Mouse (Mus musculus) heart, embryonic 11.5 days (tissue): Measurements from ENCODE around the gene Cmc1. TPM values are rescaled to one million over a fixed set of nuclear protein-coding genes. Genes with fewer than 3 reads are reported as not detected.

Source experiments
- ATAC-seq: fragments of 200-750 bp; cut with Nextera tagmentation; replicated peaks from 2 replicates; pipeline ENCODE4 v1.8.0; 2017; ENCODE audit warnings: moderate library complexity; ENCODE audit not compliant: insufficient number of reproducible peaks, low FRiP score, low TSS enrichment
- H3K27ac ChIP-seq: fragments of 300-500 bp; sonication (generic); 2 replicates; pipeline ENCODE4 v1.5.1; 2014; ENCODE audit warnings: mild to moderate bottlenecking, low read depth, low read length
- H3K27me3 ChIP-seq: fragments of 300-500 bp; sonication (generic); 2 replicates; pipeline ENCODE4 v1.6.1; 2014; ENCODE audit warnings: mild to moderate bottlenecking, low read length, mixed read lengths; ENCODE audit not compliant: control insufficient read depth, insufficient read depth
- H3K36me3 ChIP-seq: fragments of 300-500 bp; sonication (generic); 2 replicates; pipeline ENCODE4 v1.6.1; 2014; ENCODE audit warnings: mild to moderate bottlenecking, low read length, moderate library complexity, mixed read lengths; ENCODE audit not compliant: control insufficient read depth, insufficient read depth
- H3K4me1 ChIP-seq: fragments of 300-500 bp; sonication (generic); 2 replicates; pipeline ENCODE4 v1.6.1; 2014; ENCODE audit warnings: low read length; ENCODE audit not compliant: control insufficient read depth, insufficient read depth
- H3K4me2 ChIP-seq: fragments of 300-500 bp; sonication (generic); 2 replicates; pipeline ENCODE4 v1.6.1; 2014; ENCODE audit warnings: mild to moderate bottlenecking, moderate library complexity
- H3K4me3 ChIP-seq: fragments of 300-500 bp; sonication (generic); 2 replicates; pipeline ENCODE4 v1.5.1; 2014; ENCODE audit warnings: low read depth, low read length
- H3K9ac ChIP-seq: fragments of 300-500 bp; sonication (generic); 2 replicates; pipeline ENCODE4 v1.6.1; 2014; ENCODE audit warnings: mild to moderate bottlenecking, low read depth, low read length, moderate library complexity
- H3K9me3 ChIP-seq: fragments of 300-500 bp; sonication (generic); replicated peaks from 2 replicates; pipeline ENCODE4 v1.6.1; 2016; ENCODE audit warnings: low read length; ENCODE audit not compliant: control insufficient read depth
- WGBS: fragments of 180-500 bp; shearing (Covaris S2); extraction: QIAGEN DNeasy Blood & Tissue Kit; methylation state at CpG from one replicate; pipeline ENCODE4 v1.1.7; 2014; ENCODE audit not compliant: insufficient replicate concordance; 5-methylcytosine and 5-hydroxymethylcytosine counted together
- polyA plus RNA-seq: library from polyadenylated mRNA; unstranded; fragments of >200 nt; fragmentation: Nextera tagmentation; extraction: Ambion mirVana; gene quantifications from 2 replicates; pipeline ENCODE4 v1.2.1, GENCODE M21; 2014

Cmc1 gene
- 39.3 and 41.2 TPM in 2 replicates for polyA plus RNA-seq

- no peaks in the 10 kb centered on the region; the same call in 1 of the 2 replicates for H3K4me1 ChIP-seq
- 3% methylated on average over 58 of the region's 58 CpGs for WGBS
- H3K4me2 ChIP-seq = peak within 1 kb of the TSS; percentile 77
- peak within 1 kb of the TSS; percentile 89 for H3K9ac ChIP-seq
- peak within 1 kb of the TSS; percentile 77; the same call in 1 of the 2 replicates for H3K27ac ChIP-seq
- no peaks in the 10 kb centered on the region for H3K36me3 ChIP-seq
- H3K4me3 ChIP-seq = peak within 1 kb of the TSS; percentile 91
- no peaks in the 10 kb centered on the region for H3K27me3 ChIP-seq
- no peaks in the 10 kb centered on the region for H3K9me3 ChIP-seq
- ATAC-seq = peak; percentile 97
Measured at GRCm38 (mm10) chr9:118149407-118150402, at the start of gene Cmc1. Gene Cmc1 (minus strand): TSS chr9:118150177.

DNA sequence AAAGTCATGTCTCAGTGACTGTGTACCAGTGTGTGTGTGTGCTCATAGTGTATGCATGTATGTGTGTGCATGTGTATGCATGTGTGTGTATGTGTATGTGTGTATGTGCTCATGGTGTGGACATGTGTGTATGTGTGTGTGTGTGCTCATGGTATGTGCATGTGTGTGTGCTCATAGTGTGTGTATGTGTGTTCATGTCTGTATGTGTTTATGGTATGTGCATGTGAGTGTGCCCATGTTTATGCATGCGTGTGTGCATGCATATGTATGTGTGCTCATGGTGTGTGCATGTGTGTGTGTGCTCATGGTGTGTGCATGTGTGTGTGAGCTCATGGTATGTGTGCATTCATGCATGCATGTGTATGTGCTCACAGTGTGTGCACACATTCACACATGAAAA is 48.6 kb upstream of the Cmc1 start:
- Histone ChIP-seq H3K27me3 (no peaks in the 10 kb centered on the region), H3K36me3 (no peaks in the 10 kb centered on the region), H3K4me2 (no peak overlapping the region), H3K27ac (no peak overlapping the region), H3K9me3 (no peaks in the 10 kb centered on the region), H3K4me3 (no peak overlapping the region), H3K4me1 (peaks cover 4% of the 10 kb centered on the region; the same call in 1 of the 2 replicates), H3K9ac (no peak overlapping the region)
- no peak for ATAC-seq
- 81% methylated on average over 1 of the region's 1 CpGs for WGBS

DNA sequence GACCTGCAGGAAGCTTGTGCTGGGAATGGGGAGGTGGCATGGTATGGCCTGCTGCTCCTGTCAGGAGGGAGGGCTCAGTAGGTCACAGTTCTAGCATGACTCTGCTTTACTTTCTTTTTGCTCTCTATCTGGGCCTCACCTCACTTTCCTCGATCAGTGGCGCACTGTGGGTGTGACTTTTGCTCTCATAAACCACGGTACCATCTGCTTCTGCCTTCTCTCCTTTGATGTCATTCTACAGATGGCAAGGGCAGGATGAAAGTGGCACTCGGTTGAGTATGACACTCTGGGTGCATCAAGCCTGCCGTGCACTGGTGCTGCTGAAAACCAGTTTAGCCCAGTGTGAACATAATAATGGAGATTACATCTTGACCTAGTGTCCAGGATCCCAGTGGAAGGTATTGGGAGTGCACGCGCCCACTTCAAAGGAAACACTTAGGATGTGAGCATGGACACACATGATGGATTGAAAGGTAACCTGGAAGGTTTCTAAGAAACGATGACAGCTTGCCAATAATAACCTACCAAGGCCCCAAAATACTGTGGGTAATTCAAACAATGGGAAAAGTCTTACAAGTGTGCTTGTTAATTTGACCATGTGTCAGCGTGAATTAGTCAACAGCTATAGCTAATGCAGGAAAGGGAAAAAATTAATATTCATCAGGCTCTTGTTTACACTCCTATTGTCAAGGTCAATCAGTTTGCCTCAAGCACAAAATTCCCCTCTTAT is 46.8 kb upstream of the Cmc1 start:
- Histone ChIP-seq H3K27ac (no peak overlapping the region), H3K4me2 (no peak overlapping the region), H3K4me1 (peaks cover 4% of the 10 kb centered on the region; the same call in 1 of the 2 replicates), H3K36me3 (no peaks in the 10 kb centered on the region), H3K4me3 (no peak overlapping the region), H3K27me3 (no peaks in the 10 kb centered on the region), H3K9ac (no peak overlapping the region), H3K9me3 (no peaks in the 10 kb centered on the region)
- 82% methylated on average over 9 of the region's 9 CpGs for WGBS
- ATAC-seq = no peak

GRCm38 (mm10) chr9:118193263-118193662 is 43.3 kb upstream of the Cmc1 start:
- Histone ChIP-seq H3K27me3 (no peaks in the 10 kb centered on the region), H3K4me1 (peaks cover 4% of the 10 kb centered on the region; the same call in 1 of the 2 replicates), H3K9me3 (no peaks in the 10 kb centered on the region), H3K36me3 (no peaks in the 10 kb centered on the region), H3K4me3 (no peak overlapping the region), H3K4me2 (no peak overlapping the region), H3K9ac (no peak overlapping the region), H3K27ac (no peak overlapping the region)
- no peak for ATAC-seq
- 84% methylated on average over 1 of the region's 1 CpGs for WGBS

- H3K4me3 ChIP-seq = no peak overlapping the region
- ATAC-seq = no peak
- WGBS = 74% methylated on average over 10 of the region's 10 CpGs
- no peak overlapping the region for H3K9ac ChIP-seq
- H3K4me1 ChIP-seq = peaks cover 4% of the 10 kb centered on the region; the same call in 1 of the 2 replicates
- H3K27ac ChIP-seq = no peak overlapping the region
- no peaks in the 10 kb centered on the region for H3K36me3 ChIP-seq
- no peaks in the 10 kb centered on the region for H3K27me3 ChIP-seq
- no peak overlapping the region for H3K4me2 ChIP-seq
- H3K9me3 ChIP-seq = no peaks in the 10 kb centered on the region
Measured at GRCm38 (mm10) chr9:118191276-118191675, 41.3 kb upstream of the Cmc1 start.

DNA sequence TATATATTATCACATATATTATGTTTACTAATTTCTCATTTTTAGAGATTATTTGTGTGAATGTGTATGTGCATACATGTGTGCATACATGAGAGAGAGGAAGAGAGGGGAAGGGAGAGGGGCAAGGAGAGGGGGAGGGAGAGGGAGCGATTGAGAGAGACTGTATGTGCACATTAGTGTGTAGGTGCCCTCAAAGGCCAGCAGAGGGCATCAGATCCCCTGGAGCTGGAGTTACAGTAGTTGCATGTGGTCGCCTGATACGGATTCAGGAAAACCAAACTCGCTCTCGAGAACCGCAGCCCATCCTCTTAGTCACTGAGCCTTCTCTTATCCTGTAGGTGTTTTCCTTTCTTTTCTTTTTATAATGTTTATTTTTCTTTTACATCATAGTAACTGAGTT is 38.4 kb upstream of the Cmc1 start:
- H3K4me2 ChIP-seq = no peak overlapping the region
- no peaks in the 10 kb centered on the region for H3K9me3 ChIP-seq
- no peaks in the 10 kb centered on the region for H3K27me3 ChIP-seq
- no peak overlapping the region for H3K9ac ChIP-seq
- no peaks in the 10 kb centered on the region for H3K36me3 ChIP-seq
- no peak for ATAC-seq
- H3K4me3 ChIP-seq = no peak overlapping the region
- H3K4me1 ChIP-seq = no peaks in the 10 kb centered on the region
- no peak overlapping the region for H3K27ac ChIP-seq
- 91% methylated on average over 6 of the region's 6 CpGs for whole genome bisulfite sequencing

GRCm38 (mm10) chr9:118187420-118187819 is 37.4 kb upstream of the Cmc1 start:
- no peak for ATAC-seq
- no peaks in the 10 kb centered on the region for H3K36me3 ChIP-seq
- no peaks in the 10 kb centered on the region for H3K27me3 ChIP-seq
- no peak overlapping the region for H3K9ac ChIP-seq
- no peak overlapping the region for H3K27ac ChIP-seq
- H3K4me3 ChIP-seq = no peak overlapping the region
- no peaks in the 10 kb centered on the region for H3K4me1 ChIP-seq
- WGBS = 85% methylated on average over 7 of the region's 7 CpGs
- H3K4me2 ChIP-seq = no peak overlapping the region
- H3K9me3 ChIP-seq = no peaks in the 10 kb centered on the region

GRCm38 (mm10) chr9:118186776-118187175 is 36.8 kb upstream of the Cmc1 start:
- WGBS = 82% methylated on average over 10 of the region's 10 CpGs
- Histone ChIP-seq H3K4me2 (no peak overlapping the region), H3K9ac (no peak overlapping the region), H3K27ac (no peak overlapping the region), H3K4me3 (no peak overlapping the region), H3K9me3 (no peaks in the 10 kb centered on the region), H3K4me1 (no peaks in the 10 kb centered on the region), H3K36me3 (no peaks in the 10 kb centered on the region), H3K27me3 (no peaks in the 10 kb centered on the region)
- no peak for ATAC-seq
